In the genomic region with DNA sequence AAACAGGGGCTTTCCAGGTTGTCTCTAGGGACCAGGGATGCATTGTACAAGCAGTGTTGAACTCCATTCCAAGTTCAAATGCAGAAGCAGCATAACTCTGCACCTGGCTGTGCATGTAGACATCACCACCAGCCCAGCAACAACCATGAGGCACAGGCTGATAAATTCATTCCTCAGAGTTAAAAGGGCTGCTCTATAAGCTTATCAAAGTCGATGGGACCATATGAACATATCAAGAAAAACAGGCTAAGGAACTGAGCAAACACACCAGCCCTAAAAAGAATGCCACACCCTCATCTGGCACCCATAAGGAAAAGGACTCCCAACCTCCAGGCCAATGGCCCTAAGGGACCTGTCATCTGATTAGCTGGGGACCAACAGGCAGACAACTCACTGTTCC, we compare ENCODE assay signal across 20 mouse cellular contexts. TPM values are rescaled to one million over a fixed set of nuclear protein-coding genes. Genes with fewer than 3 reads are reported as not detected.
DNase-seq lines count a peak whose midpoint lies in the region; ATAC-seq and TF ChIP-seq lines count a peak whose summit lies in the region.
"Had no signal": no experiment of that assay in that cellular context is flagged by ENCODE, and none has a peak within 500 bp of the region (broad histone marks: within the 10 kb centered on the region; RNA-seq: fewer than 3 reads in every experiment).

No protein-coding gene starts in this region.

- H3K4me3 ChIP-seq in liver, postnatal 0 days (ENCODE audit: low read depth, low read length) = no peak overlapping the region
- H3K4me3 ChIP-seq in stomach, embryonic 14.5 days (ENCODE audit: low read depth, low read length) = no peak overlapping the region
- no peak overlapping the region for H3K4me3 ChIP-seq in heart, embryonic 11.5 days (ENCODE audit: low read depth, low read length)
- H3K4me3 ChIP-seq in heart, embryonic 12.5 days = no peak overlapping the region
- H3K4me3 ChIP-seq: embryonic facial prominence, embryonic 13.5 days; forebrain, embryonic 10.5 days; intestine, embryonic 15.5 days; left cerebral cortex, adult 2 months; limb, embryonic 10.5 days; midbrain, embryonic 15.5 days had no signal

- ATAC-seq in liver, postnatal 0 days = peak; percentile 96
- 0 out of 2 replicates have a peak, but pooled peaks have one; percentile 42 for ATAC-seq in stomach, embryonic 14.5 days (ENCODE audit: insufficient number of reproducible peaks, insufficient read depth, low FRiP score, low read depth)
- no peak for ATAC-seq in heart, embryonic 11.5 days (replicated peaks; ENCODE audit: insufficient number of reproducible peaks, low FRiP score, low TSS enrichment)
- no peak for ATAC-seq in heart, embryonic 12.5 days (ENCODE audit: insufficient number of reproducible peaks, low FRiP score)
- ATAC-seq: intestine, embryonic 15.5 days; midbrain, embryonic 15.5 days had no signal

- TF ChIP-seq EP300 in liver, postnatal 0 days (IDR thresholded peaks at IDR 0.05; ENCODE audit: low read depth) = peak; percentile 94

- DNase-seq in c-Kit-negative CD71-positive TER-119-positive erythroid progenitor cells, embryonic 14.5 days (ENCODE audit: low read depth, low spot score) = peak; percentile 41
- DNase-seq in large intestine, adult 2 months (ENCODE audit: low read depth, low spot score) = peak; percentile 18
- DNase-seq in liver, postnatal 0 days = no peak
- no peak for DNase-seq in adrenal gland, adult 2 months
- DNase-seq: cerebellum, adult 8-10 months; heart, postnatal 10 days; kidney, postnatal 10 days; lung, adult 2 months had no signal

- no peak overlapping the region for H3K4me2 ChIP-seq in liver, postnatal 0 days (ENCODE audit: low read depth, low read length)
- no peak overlapping the region for H3K4me2 ChIP-seq in stomach, embryonic 14.5 days (replicated peaks; ENCODE audit: low read depth, low read length)
- H3K4me2 ChIP-seq in heart, embryonic 11.5 days = no peak overlapping the region
- no peak overlapping the region for H3K4me2 ChIP-seq in heart, embryonic 12.5 days
- H3K4me2 ChIP-seq: embryonic facial prominence, embryonic 13.5 days; hindbrain, embryonic 14.5 days; intestine, embryonic 15.5 days; midbrain, embryonic 15.5 days had no signal

- no peaks in the 10 kb centered on the region for H3K36me3 ChIP-seq in liver, postnatal 0 days (replicated peaks; ENCODE audit: insufficient read depth, low read length)
- H3K36me3 ChIP-seq in stomach, embryonic 14.5 days (ENCODE audit: control insufficient read depth, insufficient read depth, low read length) = no peaks in the 10 kb centered on the region
- no peaks in the 10 kb centered on the region for H3K36me3 ChIP-seq in heart, embryonic 11.5 days (ENCODE audit: control insufficient read depth, insufficient read depth, low read length)
- H3K36me3 ChIP-seq in heart, embryonic 12.5 days = no peaks in the 10 kb centered on the region
- H3K36me3 ChIP-seq: embryonic facial prominence, embryonic 13.5 days; forebrain, embryonic 10.5 days; intestine, embryonic 15.5 days; limb, embryonic 10.5 days; midbrain, embryonic 15.5 days had no signal

- no peak overlapping the region for H3K9ac ChIP-seq in liver, postnatal 0 days (replicated peaks)
- H3K9ac ChIP-seq in stomach, embryonic 14.5 days (replicated peaks; ENCODE audit: low read depth, low read length) = no peak overlapping the region
- no peak overlapping the region for H3K9ac ChIP-seq in heart, embryonic 11.5 days (ENCODE audit: low read depth, low read length)
- H3K9ac ChIP-seq in heart, embryonic 12.5 days = no peak overlapping the region
- H3K9ac ChIP-seq: embryonic facial prominence, embryonic 13.5 days; hindbrain, embryonic 14.5 days; intestine, embryonic 15.5 days; midbrain, embryonic 15.5 days had no signal

- H3K27ac ChIP-seq in liver, postnatal 0 days (ENCODE audit: low read depth) = peak overlapping the region; percentile 36; the same call in 1 of the 2 replicates
- H3K27ac ChIP-seq in stomach, embryonic 14.5 days (ENCODE audit: low read length) = no peak overlapping the region
- no peak overlapping the region for H3K27ac ChIP-seq in heart, embryonic 11.5 days (ENCODE audit: low read depth, low read length)
- no peak overlapping the region for H3K27ac ChIP-seq in heart, embryonic 12.5 days (ENCODE audit: poor library complexity, severe bottlenecking)
- H3K27ac ChIP-seq: embryonic facial prominence, embryonic 13.5 days; forebrain, embryonic 10.5 days; hindbrain, embryonic 14.5 days; intestine, embryonic 15.5 days; left cerebral cortex, adult 2 months; limb, embryonic 10.5 days; midbrain, embryonic 15.5 days had no signal

- TF ChIP-seq CTCF in liver, postnatal 0 days (IDR thresholded peaks at IDR 0.05; ENCODE audit: low read depth) = no peak

- H3K4me1 ChIP-seq in liver, postnatal 0 days (ENCODE audit: insufficient read depth) = peaks cover 2% of the 10 kb centered on the region; the same call in 1 of the 2 replicates
- no peaks in the 10 kb centered on the region for H3K4me1 ChIP-seq in stomach, embryonic 14.5 days (ENCODE audit: control insufficient read depth, insufficient read depth, low read length)
- H3K4me1 ChIP-seq in heart, embryonic 11.5 days (ENCODE audit: control insufficient read depth, insufficient read depth, low read length) = no peaks in the 10 kb centered on the region
- no peaks in the 10 kb centered on the region for H3K4me1 ChIP-seq in heart, embryonic 12.5 days (replicated peaks)
- H3K4me1 ChIP-seq: embryonic facial prominence, embryonic 13.5 days; forebrain, embryonic 10.5 days; intestine, embryonic 15.5 days; limb, embryonic 10.5 days; midbrain, embryonic 15.5 days had no signal

- H3K9me3 ChIP-seq in liver, postnatal 0 days (ENCODE audit: low read length) = no peaks in the 10 kb centered on the region
- no peaks in the 10 kb centered on the region for H3K9me3 ChIP-seq in stomach, embryonic 14.5 days (ENCODE audit: control insufficient read depth, low read depth, low read length)
- no peaks in the 10 kb centered on the region for H3K9me3 ChIP-seq in heart, embryonic 11.5 days (replicated peaks; ENCODE audit: control insufficient read depth, low read length)
- H3K9me3 ChIP-seq in heart, embryonic 12.5 days (replicated peaks) = no peaks in the 10 kb centered on the region
- H3K9me3 ChIP-seq: embryonic facial prominence, embryonic 13.5 days; forebrain, embryonic 10.5 days; intestine, embryonic 15.5 days; limb, embryonic 10.5 days; midbrain, embryonic 15.5 days had no signal

- no peaks in the 10 kb centered on the region for H3K27me3 ChIP-seq in liver, postnatal 0 days (ENCODE audit: insufficient read depth, low read length)
- no peaks in the 10 kb centered on the region for H3K27me3 ChIP-seq in stomach, embryonic 14.5 days (ENCODE audit: control insufficient read depth, insufficient read depth, low read length)
- H3K27me3 ChIP-seq in heart, embryonic 11.5 days (ENCODE audit: control insufficient read depth, insufficient read depth, low read length) = no peaks in the 10 kb centered on the region
- H3K27me3 ChIP-seq in heart, embryonic 12.5 days (replicated peaks) = no peaks in the 10 kb centered on the region
- H3K27me3 ChIP-seq: embryonic facial prominence, embryonic 13.5 days; intestine, embryonic 15.5 days; midbrain, embryonic 15.5 days had no signal

- WGBS in large intestine, adult 2 months = 23% methylated on average over 1 of the region's 1 CpGs
- WGBS in liver, postnatal 0 days (ENCODE audit: insufficient replicate concordance) = 29% methylated on average over 1 of the region's 1 CpGs
- WGBS in stomach, embryonic 14.5 days = 64% methylated on average over 1 of the region's 1 CpGs
- WGBS in heart, embryonic 11.5 days (ENCODE audit: insufficient replicate concordance) = 59% methylated on average over 1 of the region's 1 CpGs
- WGBS in heart, embryonic 12.5 days = 55% methylated on average over 1 of the region's 1 CpGs

RNA-seq across cellular contexts. Expression of a gene that starts 10.5 kb away (rescaled TPM):
- 0.02 and 0.18 TPM in 2 replicates for polyA plus RNA-seq in large intestine, adult 2 months (2012; rRNA removed)
- polyA plus RNA-seq in liver, postnatal 0 days (2015; fragmentation: Nextera tagmentation; extraction: Ambion mirVana) = 0.04 TPM in 1 of 2 replicates, not detected in the other
- polyA plus RNA-seq in stomach, embryonic 14.5 days (2014; fragmentation: Nextera tagmentation; extraction: Ambion mirVana) = not detected in 2 replicates
- polyA plus RNA-seq in heart, embryonic 11.5 days (2014; fragmentation: Nextera tagmentation; extraction: Ambion mirVana) = not detected in 2 replicates
- 1 to 10 TPM; 1.5 to 2.6 TPM for total RNA-seq in adrenal gland, adult 2 months (2021)
- not detected in 2 replicates for polyA plus RNA-seq in adrenal gland, adult 2 months (2012; rRNA removed)
- not detected in 2 replicates for polyA plus RNA-seq in heart, embryonic 12.5 days (2016; fragmentation: Nextera tagmentation; extraction: Ambion mirVana)
- total RNA-seq: neutrophil, adult 5-6 weeks had no signal
- polyA plus RNA-seq: embryonic facial prominence, embryonic 13.5 days; intestine, embryonic 15.5 days; limb, embryonic 10.5 days; small intestine, adult 2 months had no signal

RNA-seq across cellular contexts. Expression of a gene that starts 16.4 kb away (rescaled TPM):
- 211 and 383 TPM in 2 replicates for polyA plus RNA-seq in large intestine, adult 2 months (2012; rRNA removed)
- 68.7 and 72.6 TPM in 2 replicates for polyA plus RNA-seq in liver, postnatal 0 days (2015; fragmentation: Nextera tagmentation; extraction: Ambion mirVana)
- 58.6 and 60.0 TPM in 2 replicates for polyA plus RNA-seq in stomach, embryonic 14.5 days (2014; fragmentation: Nextera tagmentation; extraction: Ambion mirVana)
- 35.5 and 41.1 TPM in 2 replicates for polyA plus RNA-seq in heart, embryonic 11.5 days (2014; fragmentation: Nextera tagmentation; extraction: Ambion mirVana)
- 100 to 1,000 TPM in 1 of 2 experiments, 10 to 100 TPM in 1; 92.1 to 138 TPM for total RNA-seq in adrenal gland, adult 2 months (2021)
- polyA plus RNA-seq in adrenal gland, adult 2 months (2012; rRNA removed) = 141 and 155 TPM in 2 replicates
- 37.4 and 40.0 TPM in 2 replicates for polyA plus RNA-seq in heart, embryonic 12.5 days (2016; fragmentation: Nextera tagmentation; extraction: Ambion mirVana)

Comparison
In these comparisons a context has a peak if more than half of its experiments do, and no peak if none do; other contexts are left out.
1. DNase-seq: peak in c-Kit-negative CD71-positive TER-119-positive erythroid progenitor cells, embryonic 14.5 days (single experiment) and large intestine, adult 2 months (single experiment); none in liver, postnatal 0 days (single experiment) and adrenal gland, adult 2 months (single experiment).
2. ATAC-seq: peak in liver, postnatal 0 days (single experiment) and stomach, embryonic 14.5 days (single experiment); none in heart, embryonic 11.5 days (single experiment) and heart, embryonic 12.5 days (single experiment).